Mouse (Mus musculus) frontal cortex, postnatal 25 days (tissue): Measurements from ENCODE around the gene Mef2c.

Source experiments
- DNase-seq, 2 experiments: peaks; one replicate each; pipeline ENCODE4 v3.0.0; 2022; ENCODE audit warnings: low spot score in 2 of 2

Mef2c gene

DNA sequence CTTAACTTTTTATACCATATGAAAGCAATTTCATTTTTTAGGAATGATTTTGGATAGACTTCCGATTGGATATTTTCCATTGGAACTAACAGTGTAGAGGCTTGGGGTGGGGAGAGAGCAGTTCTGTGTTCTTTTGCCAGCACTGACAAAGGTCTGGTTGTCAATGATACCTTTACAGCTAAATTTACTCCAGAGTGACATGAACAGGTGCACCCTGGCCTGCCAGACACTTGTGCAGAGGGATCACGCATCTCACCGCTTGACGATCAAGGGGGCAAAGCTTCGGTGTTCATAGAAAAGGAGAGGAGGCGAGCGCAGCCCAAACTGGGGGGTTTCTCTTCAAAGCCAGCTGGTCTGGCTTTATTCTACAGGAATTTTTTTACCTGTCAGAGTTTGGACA, at the start of gene Mef2c:
Gene Mef2c (plus strand): TSS at position 116 of the 400 bp plus-strand sequence.
- DNase-seq = no peak

DNA sequence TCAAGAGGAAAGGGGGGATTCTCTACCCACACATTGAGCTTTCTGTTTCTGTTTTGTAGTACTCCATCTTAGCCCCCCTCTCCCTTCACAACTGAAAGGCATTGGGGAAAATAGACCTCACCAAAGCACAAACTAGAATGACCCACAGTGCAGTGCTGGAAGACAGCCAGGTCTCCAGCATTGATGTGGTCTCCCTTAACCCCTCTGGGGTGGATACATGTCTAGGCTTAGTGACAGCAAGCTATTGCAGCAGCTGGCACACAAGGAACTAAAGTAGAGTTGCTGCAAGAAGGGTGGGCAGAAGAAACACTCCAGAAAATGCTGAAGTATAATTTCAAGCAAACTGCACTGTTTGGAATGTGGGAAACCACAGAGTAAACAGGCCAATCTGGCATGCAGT, 45.1 kb upstream of the Mef2c start:
- DNase-seq = no peak

DNA sequence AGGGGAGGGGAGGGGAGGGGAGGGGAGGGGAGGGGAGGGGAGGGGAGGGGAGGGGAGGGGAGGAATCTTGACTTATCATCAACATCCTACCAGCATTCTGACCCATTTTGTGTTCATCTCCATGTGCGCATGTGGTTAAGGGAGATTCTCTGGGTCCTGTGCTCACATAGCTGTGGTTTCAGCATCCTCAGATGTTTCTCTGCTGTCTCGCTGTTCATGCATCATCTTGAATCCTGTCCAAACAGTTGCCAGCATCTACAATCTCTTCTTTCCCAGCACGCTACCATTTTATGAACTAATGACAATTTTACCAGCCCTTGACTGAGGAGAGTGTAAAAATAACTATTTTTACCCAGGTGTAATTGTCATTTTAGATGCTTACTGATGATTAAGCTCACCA, 44.2 kb upstream of the Mef2c start:
- no peak for DNase-seq

DNA sequence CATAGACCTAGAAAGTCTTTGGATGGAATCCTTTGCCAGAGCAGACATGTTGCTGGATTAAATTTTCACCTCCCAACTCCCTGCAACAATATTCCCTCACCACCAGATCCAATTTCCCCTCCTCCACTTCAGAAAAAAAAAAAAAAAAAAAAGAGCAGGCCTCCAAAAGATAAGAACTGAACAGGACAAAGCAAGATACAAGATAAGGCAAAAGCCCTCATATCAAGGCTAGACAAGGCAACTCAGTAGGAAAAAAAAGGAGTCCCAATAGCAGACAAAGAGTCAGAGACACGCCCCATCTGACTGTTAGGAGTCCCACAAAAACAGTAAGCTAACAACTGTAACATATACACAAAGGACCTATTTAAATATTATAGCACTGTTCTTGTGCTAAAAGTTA, 43.2 kb upstream of the Mef2c start:
- no peak for DNase-seq

DNA sequence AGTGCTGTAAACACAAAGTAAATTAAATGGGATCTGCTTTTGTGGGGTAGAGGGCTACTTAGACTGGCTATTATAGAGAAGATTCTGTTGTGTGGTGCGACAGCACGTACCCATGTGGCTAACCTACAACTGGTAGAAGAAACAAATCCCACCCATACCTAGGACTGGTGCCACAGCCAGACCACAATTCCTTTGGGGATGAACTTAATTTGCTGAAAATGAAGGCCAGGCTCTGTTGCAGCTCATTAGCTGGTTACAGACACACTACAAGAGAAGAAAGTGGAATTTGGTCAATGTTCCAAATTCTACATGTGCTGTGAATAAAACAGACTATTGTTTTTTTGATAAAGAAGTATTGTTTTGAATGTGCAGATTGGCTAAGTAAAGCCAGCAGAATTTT, 42.3 kb upstream of the Mef2c start:
- no peak for DNase-seq

DNA sequence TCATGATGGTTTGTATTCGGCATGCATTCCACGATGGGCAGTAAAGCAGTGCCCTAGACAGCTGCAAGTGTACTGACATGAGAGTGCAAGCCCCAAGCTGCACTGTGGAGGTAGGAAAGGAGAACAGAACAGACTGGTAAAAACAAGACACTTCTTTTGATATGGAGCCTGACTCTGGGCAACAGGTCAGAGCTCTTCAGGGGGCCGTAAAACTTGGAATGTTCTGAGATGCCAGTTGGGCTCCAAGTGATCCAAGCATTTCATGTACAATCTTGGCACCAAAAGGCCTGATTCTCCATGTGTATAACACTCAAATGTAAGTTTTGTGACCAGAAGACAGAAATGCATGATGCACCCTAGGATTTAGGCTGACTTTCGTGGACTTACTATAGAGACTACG, 37.1 kb upstream of the Mef2c start:
- DNase-seq = no peak

DNA sequence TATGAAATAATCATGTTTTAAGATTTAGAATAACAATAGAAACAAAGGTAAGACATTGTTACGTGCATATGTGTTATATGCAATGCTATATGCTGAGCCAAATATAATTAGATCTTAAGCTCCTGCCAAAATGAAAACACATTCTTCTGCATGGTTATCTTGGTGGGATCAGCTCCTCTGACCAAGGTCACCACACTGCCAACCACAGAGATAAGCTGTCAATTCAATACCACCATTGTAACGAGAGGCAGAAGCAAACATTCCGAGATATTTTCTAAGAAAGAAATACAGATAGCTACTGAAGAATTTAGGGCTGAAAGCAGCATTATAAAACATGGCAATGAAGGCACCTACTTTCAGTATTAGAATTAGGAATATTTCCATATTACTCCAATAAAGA, 35.0 kb upstream of the Mef2c start:
- no peak for DNase-seq

DNA sequence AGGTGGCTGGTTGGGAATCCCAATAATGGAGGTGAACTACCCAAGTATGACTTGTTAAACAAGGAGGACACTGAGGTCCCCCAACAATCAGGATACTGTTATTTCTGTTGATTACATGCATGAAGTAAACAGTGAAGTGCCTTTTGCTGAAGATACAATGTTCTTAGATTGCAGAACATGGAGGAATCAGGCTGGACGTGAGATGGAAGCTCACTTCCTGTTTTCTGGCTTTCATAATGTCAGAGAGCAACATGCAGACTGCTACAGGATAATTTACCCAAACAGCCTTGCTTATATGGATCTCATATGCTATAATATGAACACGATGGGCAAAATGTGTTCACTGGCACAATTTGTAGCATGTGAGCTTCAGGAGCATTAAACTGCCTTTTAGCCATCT, 30.1 kb upstream of the Mef2c start:
- no peak for DNase-seq

DNA sequence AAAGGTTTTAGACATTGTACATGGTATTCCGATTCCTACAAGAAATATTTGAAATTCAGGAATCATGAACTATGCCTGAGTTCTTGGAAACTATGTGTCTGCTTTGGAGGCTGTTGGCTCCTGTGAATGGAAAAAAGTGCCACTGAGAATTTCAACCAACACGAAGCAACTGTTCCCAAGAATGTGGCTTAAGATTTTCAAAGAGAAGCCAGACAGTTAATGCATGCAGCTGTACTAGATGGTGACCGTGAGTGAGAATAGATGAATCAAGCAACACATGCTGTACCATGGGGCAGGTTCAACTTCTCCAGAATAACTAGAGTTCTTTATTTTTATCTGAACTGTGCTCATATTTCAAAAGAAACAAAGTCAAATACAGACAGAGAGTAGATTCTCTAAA, 23.4 kb upstream of the Mef2c start:
- no peak for DNase-seq

DNA sequence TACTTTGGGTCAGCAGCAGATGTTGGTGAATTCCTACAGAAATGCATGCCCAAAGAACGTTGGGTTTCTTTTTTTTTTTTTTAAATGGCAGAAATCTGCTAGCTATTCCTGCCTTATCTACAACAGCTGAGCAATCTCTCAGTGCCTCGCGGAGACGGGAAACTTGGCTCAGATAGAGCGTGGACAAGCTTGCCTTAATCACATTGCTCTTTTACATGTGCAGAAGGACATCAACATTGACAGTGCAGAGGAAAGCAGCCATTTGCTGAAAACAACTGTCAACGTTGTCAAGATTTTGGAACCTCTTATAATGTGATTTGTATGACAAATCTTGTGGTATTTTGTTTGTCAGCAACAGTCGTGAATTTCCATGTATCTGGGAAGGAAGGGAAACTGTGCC, 22.5 kb upstream of the Mef2c start:
- DNase-seq = no peak

DNA sequence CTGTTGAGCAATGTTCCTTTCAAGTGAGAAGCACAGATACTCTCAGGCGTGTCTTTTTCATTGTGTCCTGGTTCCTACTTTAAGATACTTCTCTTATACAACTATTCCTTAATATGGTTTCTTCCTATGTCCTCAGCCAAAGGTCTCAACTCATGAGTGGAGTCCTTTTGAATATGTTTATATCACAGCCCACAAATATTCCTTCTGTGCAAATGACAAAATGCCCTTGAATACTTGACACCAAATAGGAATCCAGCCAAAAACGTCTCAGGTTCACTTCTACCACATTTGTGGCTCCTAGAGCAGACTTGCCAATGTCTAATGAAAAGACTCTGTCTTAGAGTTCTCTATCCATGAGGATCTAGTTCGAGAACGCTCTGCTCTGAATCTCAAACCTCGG, 21.7 kb upstream of the Mef2c start:
- no peak for DNase-seq

DNA sequence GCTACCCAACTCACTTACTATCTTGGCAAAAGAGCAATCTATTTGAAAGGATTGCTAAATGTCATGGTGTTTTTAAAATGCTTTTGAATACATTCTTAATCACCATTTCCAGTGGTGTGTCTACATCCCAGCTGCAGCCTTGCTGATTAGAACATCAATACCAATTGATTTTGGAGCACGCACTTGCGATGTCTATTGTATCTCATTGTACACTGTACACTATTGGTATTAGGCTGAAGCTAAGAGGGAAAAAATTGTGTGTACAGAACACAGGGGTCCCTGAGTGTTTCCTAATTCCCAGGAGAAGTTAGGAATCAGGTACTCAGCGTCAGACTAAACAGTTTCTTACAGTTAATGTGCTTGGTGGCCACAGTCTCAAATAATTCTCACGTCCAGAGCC, 19.6 kb upstream of the Mef2c start:
- DNase-seq = no peak

DNA sequence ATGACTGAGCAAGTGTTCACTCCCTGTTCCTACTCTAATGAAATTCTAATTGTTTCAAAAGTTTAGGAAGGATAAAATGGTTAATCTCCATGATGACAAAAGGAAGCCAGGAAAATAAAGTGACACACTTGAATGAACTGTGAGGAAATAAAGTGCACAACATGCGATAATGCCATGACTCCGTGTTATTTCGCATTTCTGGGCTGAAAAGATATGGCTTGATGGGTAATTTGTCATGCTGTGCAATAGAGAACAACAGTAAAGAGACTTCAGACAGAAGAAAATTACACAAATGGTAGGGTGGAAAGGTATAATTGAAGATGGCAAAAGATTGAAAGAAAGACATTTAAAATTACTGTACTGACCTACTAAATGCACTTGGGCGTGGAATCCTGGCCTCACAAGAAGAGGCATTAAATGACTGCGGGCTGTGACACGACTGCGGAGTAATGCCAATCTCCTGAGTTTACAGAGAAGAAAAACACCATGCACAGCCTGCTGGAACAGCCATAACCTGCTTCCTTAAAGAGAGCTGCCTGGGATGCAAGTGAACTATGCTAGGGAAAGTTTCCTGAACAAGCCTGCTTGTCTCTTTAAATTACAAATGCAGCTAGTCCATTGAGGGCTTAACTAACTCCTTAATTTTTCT, 19.0 kb upstream of the Mef2c start:
- DNase-seq = no peak

DNA sequence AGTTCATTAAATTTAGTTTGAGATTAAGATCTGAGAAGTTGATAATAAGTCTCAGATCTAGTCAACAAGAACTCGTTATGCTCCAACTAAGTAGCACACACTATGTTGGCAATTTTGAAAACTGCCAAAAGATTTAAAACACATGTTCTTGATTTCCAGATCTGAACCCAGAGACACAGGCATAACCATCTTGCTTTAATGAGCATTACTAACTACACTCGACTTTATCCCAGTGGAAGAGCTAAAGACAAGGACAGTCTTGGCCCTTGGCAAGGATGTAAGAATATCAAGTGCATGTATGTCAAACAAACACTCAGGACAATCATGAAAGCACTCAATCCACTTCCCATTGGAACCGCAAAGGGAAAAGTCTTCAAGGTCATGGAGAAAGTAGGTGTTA, 11.8 kb upstream of the Mef2c start:
- no peak for DNase-seq

DNA sequence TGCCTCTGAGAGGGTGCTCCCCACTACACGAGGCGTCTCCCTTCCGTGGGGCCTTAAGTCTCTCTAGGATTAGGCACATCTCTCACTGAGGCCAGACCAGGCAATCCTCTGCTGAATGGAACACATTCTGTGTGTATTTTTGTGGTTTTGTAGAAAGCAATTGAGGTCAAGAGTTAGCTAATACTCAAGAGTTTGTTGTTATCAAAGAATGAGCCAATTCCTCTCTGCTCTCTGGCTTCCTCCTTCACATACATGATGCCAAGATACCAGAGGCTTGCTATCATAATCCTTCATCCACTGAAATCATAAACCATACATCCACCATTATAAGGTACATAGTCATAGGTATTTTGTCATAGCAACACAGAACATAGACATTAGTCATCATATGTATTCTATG, 6.1 kb upstream of the Mef2c start:
- no peak for DNase-seq

DNA sequence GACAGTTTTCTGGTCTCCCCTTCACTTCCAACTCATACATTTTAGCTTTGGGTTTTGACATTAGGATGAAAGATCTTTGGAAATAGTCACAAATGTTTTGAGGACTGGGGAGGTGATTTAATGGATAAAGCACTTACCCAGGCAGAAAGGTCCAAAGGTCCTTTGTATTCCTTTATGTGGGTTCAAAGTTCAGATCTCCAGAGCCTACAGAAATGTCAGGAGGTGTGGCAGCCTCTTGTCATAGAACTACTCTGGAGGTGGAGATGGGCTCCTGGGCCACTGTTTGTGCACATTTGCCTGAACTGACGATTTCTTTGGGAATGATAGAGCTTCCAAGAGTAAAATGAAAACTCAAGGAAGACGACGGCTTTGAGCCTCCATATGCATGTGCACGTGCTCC, 4.3 kb upstream of the Mef2c start:
- no peak for DNase-seq

DNA sequence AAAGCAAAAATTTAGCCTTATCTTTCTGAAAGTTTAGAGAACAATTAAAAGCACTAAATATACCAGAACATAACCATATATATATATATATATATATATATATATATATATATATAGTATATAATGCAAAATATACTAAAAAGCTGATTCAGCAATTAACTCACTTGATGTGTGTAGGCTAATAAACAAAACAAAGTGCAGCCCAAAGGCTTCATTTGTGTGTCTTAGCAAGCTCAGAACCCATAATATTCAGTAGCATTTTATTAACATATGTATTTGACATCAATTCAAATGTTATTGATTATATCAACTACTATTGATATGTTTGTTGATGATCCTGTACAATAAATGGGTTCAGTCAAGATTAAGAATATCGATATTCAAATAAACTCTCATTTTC, 3.9 kb downstream of the Mef2c start:
- no peak for DNase-seq

DNA sequence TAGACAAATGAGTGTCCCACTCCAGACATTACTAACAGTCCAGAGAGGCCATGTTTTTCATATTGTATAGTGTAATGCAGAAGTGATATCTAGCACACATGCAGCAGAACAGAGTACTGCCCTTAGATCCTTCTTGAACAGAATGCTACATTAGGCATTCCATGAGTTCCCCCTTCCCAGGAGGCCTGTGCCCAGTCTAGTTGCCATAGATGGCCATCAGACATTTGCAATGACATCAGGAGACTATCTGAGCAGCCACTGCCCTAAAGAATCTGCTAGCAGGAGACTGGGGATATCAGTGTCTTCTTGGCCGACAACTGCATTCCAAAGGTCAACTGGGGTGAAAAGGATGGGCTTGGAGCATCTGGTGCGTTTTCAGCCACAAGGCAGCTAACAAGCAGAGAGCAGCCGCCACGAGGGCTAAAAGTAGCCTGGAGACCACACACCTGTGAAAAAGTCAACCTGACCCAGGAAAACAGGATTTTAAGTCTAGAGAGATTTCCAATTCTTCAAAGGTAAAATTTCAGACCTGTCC, 11.2 kb downstream of the Mef2c start:
- DNase-seq = no peak

DNA sequence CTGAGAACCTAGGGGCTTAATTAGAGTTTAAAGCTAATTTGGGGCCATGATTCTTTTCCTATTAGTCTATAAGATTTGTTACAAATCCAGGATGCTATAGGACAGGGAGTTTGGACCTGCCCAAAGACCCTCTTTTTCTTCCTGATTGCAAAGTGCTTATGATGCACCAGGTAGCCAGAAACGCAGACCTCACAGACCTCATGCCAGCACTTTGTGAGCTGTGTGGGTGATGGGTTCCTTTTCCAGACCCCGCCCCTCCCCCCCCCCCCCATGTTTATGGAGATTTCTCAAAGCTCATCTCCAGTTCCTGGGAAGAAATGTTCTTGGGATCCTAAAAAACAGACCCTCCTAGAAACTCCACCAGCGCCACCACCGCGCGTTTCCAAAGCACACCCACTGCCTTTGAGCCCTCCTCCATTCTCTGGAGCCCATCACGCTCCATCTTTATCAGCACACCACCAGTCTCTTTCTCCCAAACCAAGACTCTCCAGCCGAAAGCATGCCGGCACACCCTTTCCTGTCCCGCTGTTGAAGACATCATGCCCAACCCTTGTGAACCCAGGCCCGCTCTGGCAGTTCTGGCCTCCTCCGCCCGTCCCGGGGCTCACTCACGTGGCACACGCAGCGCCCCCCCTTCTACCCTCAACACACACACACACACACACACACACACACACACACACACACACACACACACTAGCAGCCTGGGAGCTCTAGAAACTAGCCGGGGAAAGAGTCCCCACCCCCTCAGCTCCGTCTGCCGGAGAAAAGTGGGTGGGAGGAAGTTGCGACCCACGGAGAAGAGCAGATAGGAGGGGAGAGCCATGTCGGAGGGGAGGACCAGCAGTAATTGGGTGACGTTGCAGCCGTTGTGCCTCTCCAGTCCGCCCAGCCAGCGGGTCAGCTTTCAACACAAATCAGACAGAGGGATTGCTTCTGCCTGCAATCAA, 14.1 kb downstream of the Mef2c start:
- peak; percentile 47 to 62 for DNase-seq

DNA sequence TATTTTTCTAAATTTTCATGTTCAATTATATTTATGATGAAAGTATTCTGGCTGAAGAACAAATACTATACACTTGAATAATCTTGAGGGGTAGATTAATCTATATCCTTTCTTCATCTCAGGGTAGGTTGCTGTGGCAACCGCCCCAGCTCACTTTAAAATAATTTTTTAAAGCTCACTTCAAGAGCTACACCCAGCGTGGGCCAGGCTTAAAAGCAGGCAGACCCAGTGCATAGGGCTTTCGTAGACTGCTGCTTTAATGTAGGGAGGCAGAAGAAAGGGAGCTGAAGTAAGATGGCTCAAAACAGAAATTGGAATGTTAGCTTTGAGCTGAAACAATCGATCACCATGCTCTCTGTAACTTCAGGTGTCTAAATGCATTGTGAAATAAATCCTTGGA, 17.0 kb downstream of the Mef2c start:
- no peak for DNase-seq

DNA sequence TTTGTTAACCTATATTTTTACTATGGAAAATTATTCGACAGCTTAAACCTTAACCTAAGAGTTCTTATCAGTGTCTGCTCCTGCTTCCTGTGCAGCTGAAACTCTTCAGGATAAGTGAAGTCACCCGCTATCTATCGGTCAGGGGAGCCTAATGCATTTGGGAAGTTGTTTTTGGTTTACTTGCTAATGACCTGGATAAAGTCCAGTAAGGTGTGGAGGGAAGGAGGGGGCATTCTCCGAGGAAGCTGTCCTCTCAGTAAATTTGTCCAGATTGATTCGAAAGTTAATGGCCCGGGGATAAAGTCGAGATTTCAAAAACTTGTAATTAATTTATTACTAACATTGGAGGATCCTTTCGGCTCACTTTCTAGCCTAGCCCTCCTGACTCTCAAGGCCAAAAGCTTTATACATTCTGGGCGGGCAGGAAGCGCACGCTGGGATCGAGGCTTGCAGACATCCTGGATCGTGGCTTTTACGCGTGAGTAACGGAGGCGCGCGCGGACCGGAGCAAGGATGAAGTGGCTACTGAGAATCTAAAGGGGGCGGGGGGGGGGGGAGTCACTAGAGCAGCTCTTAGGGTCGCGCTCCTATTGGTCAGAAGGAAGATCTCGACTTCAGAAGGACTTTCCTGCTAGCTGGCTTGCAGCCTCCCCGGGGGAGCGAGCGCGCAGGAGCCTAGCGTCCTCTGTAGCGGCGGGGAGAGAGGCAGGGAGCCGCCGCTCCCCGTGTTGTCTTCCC, 19.6 kb downstream of the Mef2c start:
- no peak for DNase-seq

DNA sequence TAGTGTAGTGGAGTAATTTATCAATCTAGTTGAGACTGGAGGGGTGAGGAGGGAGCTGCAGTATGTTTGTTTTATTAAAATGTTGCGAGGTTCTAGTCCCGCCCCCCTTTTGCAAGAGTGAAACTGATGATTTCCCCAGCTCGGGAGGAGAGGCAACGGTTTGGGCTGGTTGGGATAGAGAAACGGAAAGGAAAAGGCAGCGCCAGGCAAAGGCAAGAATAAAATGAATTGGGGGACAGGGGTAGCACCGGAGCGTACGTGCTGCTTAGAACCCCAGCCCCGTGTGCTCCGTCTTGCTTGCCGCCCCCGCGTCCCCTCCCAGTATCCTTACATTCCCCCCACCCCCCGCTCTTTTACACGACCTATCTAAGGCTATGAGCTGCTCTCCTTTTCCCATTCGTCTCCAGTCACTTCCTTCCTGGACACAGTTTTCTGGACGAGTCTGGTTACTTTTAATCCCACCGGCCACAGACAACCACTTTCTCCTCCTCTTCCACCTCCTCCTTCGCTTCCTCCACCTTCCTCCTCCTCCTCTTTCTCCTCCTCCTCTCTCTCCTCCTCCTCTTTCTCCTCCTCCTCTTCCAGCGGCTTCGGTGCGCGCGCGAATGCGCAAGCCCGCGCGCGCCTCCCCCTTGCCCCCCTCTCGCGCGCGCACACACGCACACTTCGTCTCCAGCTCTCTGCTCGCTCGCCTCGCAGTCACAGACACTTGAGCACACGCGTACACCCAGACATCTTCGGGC, 20.5 kb downstream of the Mef2c start:
- DNase-seq = peak; percentile 44 to 59
